Comparison of ENCODE assay signal across 13 mouse cellular contexts in genomic region chr11:43470118-43470517, GRCm38 (mm10). TPM values are rescaled to one million over a fixed set of nuclear protein-coding genes. Genes with fewer than 3 reads are reported as not detected.
A peak's percentile ranks its signal among the peaks of the same experiment; 100 is the strongest.
DNase-seq lines count a peak whose midpoint lies in the region; ATAC-seq and TF ChIP-seq lines count a peak whose summit lies in the region.
"Had no signal": no experiment of that assay in that cellular context is flagged by ENCODE, and none has a peak within 500 bp of the region (broad histone marks: within the 10 kb centered on the region; RNA-seq: fewer than 3 reads in every experiment).

No protein-coding gene starts in this region.

- H3K9me3 ChIP-seq in intestine, embryonic 14.5 days (ENCODE audit: control insufficient read depth, low read length), result no peaks in the 10 kb centered on the region
- no peaks in the 10 kb centered on the region for H3K9me3 ChIP-seq in lung, postnatal 0 days (ENCODE audit: low read length)
- H3K9me3 ChIP-seq in hindbrain, embryonic 14.5 days (ENCODE audit: control insufficient read depth, low read length), result no peaks in the 10 kb centered on the region
- H3K9me3 ChIP-seq in hindbrain, embryonic 10.5 days, result no peaks in the 10 kb centered on the region

- H3K4me3 ChIP-seq in gastrocnemius, adult 2 months, result no peak overlapping the region
- H3K4me3 ChIP-seq in intestine, embryonic 14.5 days (ENCODE audit: low read depth, low read length), result no peak overlapping the region
- no peak overlapping the region for H3K4me3 ChIP-seq in lung, postnatal 0 days (ENCODE audit: low read depth, low read length)
- H3K4me3 ChIP-seq in hindbrain, embryonic 14.5 days (replicated peaks; ENCODE audit: low read length), result no peak overlapping the region
- no peak overlapping the region for H3K4me3 ChIP-seq in hindbrain, embryonic 10.5 days
- H3K4me3 ChIP-seq: layer of hippocampus, adult 2 months had no signal

- DNase-seq in gastrocnemius, adult 2 months, result no peak
- no peak for DNase-seq in gastrocnemius, adult 8-10 months (ENCODE audit: low spot score in 2 of 2)
- DNase-seq in adipocyte (ENCODE audit: low spot score), result peak; percentile 35
- peak; percentile 39 for DNase-seq in intestine, embryonic 14.5 days (ENCODE audit: low spot score)
- peak; percentile 82 for DNase-seq in lung, postnatal 0 days (ENCODE audit: low spot score)
- no peak for DNase-seq in hindbrain, embryonic 14.5 days (ENCODE audit: low spot score)
- no peak for DNase-seq in hindbrain, embryonic 10.5 days (ENCODE audit: low spot score)
- DNase-seq: adrenal gland, adult 2 months; cerebellum, postnatal 25 days; midbrain, embryonic 14.5 days had no signal

- H3K36me3 ChIP-seq in intestine, embryonic 14.5 days (ENCODE audit: control insufficient read depth, insufficient read depth, low read length), result no peaks in the 10 kb centered on the region
- no peaks in the 10 kb centered on the region for H3K36me3 ChIP-seq in lung, postnatal 0 days (ENCODE audit: insufficient read depth, low read length)
- no peaks in the 10 kb centered on the region for H3K36me3 ChIP-seq in hindbrain, embryonic 14.5 days (replicated peaks; ENCODE audit: control insufficient read depth, insufficient read depth)
- no peaks in the 10 kb centered on the region for H3K36me3 ChIP-seq in hindbrain, embryonic 10.5 days

- H3K4me1 ChIP-seq in intestine, embryonic 14.5 days (replicated peaks; ENCODE audit: control insufficient read depth, insufficient read depth, low read length), result peaks cover 3% of the 10 kb centered on the region
- peaks cover 6% of the 10 kb centered on the region; the same call in 1 of the 2 replicates for H3K4me1 ChIP-seq in lung, postnatal 0 days (ENCODE audit: insufficient read depth, low read depth, low read length)
- peaks cover 8% of the 10 kb centered on the region; the same call in 1 of the 2 replicates for H3K4me1 ChIP-seq in hindbrain, embryonic 14.5 days (replicated peaks; ENCODE audit: control insufficient read depth, insufficient read depth, low read length)
- peaks cover 18% of the 10 kb centered on the region for H3K4me1 ChIP-seq in hindbrain, embryonic 10.5 days (replicated peaks)

- no peak overlapping the region for H3K9ac ChIP-seq in intestine, embryonic 14.5 days (ENCODE audit: low read length)
- no peak overlapping the region for H3K9ac ChIP-seq in lung, postnatal 0 days (replicated peaks; ENCODE audit: low read depth)
- no peak overlapping the region for H3K9ac ChIP-seq in hindbrain, embryonic 14.5 days

- H3K4me2 ChIP-seq in intestine, embryonic 14.5 days (ENCODE audit: low read length), result no peak overlapping the region
- H3K4me2 ChIP-seq in lung, postnatal 0 days (replicated peaks; ENCODE audit: low read depth, low read length), result no peak overlapping the region
- H3K4me2 ChIP-seq in hindbrain, embryonic 14.5 days (replicated peaks), result no peak overlapping the region

- ATAC-seq in intestine, embryonic 14.5 days (replicated peaks; ENCODE audit: low FRiP score, low TSS enrichment, low read depth), result no peak
- ATAC-seq in lung, postnatal 0 days, result peak; percentile 50
- ATAC-seq in hindbrain, embryonic 14.5 days (ENCODE audit: low FRiP score), result no peak
- no peak for ATAC-seq in CD4-positive, CD25-positive, alpha-beta regulatory T cell, adult 4 months

- TF ChIP-seq EP300 in lung, postnatal 0 days (IDR thresholded peaks at IDR 0.05), result 0 out of 2 replicates have a peak, but pooled peaks have one; percentile 37

- WGBS in intestine, embryonic 14.5 days, result 29% methylated on average over 5 of the region's 5 CpGs
- 10% methylated on average over 5 of the region's 5 CpGs for WGBS in lung, postnatal 0 days
- WGBS in hindbrain, embryonic 14.5 days, result 71% methylated on average over 5 of the region's 5 CpGs
- WGBS in hindbrain, embryonic 10.5 days, result 66% methylated on average over 5 of the region's 5 CpGs

- no peaks in the 10 kb centered on the region for H3K27me3 ChIP-seq in intestine, embryonic 14.5 days (replicated peaks; ENCODE audit: control insufficient read depth, insufficient read depth, low read length)
- H3K27me3 ChIP-seq in lung, postnatal 0 days (replicated peaks; ENCODE audit: insufficient read depth, low read length), result no peaks in the 10 kb centered on the region
- peaks cover 5% of the 10 kb centered on the region; the same call in 1 of the 2 replicates for H3K27me3 ChIP-seq in hindbrain, embryonic 14.5 days (ENCODE audit: control insufficient read depth, insufficient read depth, low read length)
- H3K27me3 ChIP-seq in hindbrain, embryonic 10.5 days (ENCODE audit: insufficient read depth, poor library complexity, severe bottlenecking), result peaks cover 14% of the 10 kb centered on the region

- intact Hi-C loops in gastrocnemius, adult 2 months (cut with DNase I), result no loop called here

- no peak for TF ChIP-seq CTCF in gastrocnemius, adult 2 months (IDR thresholded peaks at IDR 0.05)
- TF ChIP-seq CTCF in lung, postnatal 0 days (IDR thresholded peaks at IDR 0.05), result no peak

- peak overlapping the region; percentile 74 for H3K27ac ChIP-seq in gastrocnemius, adult 2 months
- peak overlapping the region; percentile 40 for H3K27ac ChIP-seq in intestine, embryonic 14.5 days (ENCODE audit: low read depth)
- peak overlapping the region; percentile 16; the same call in 1 of the 2 replicates for H3K27ac ChIP-seq in lung, postnatal 0 days (ENCODE audit: low read length)
- H3K27ac ChIP-seq in hindbrain, embryonic 14.5 days, result no peak overlapping the region
- H3K27ac ChIP-seq in hindbrain, embryonic 10.5 days, result no peak overlapping the region
- H3K27ac ChIP-seq: layer of hippocampus, adult 2 months had no signal

RNA-seq across cellular contexts. Expression of gene C1qtnf2, which starts 4.0 kb away (rescaled TPM):
- 1 to 10 TPM; 1.8 to 3.6 TPM for total RNA-seq in gastrocnemius, adult 2 months (2021)
- total RNA-seq in gastrocnemius, adult 8-10 months (2022), result 1 to 10 TPM; 1.2 to 2.1 (median 1.8) TPM
- 5.0 and 5.9 TPM in 2 replicates for polyA plus RNA-seq in intestine, embryonic 14.5 days (2014; fragmentation: Nextera tagmentation; extraction: Ambion mirVana)
- polyA plus RNA-seq in lung, postnatal 0 days (2015; fragmentation: Nextera tagmentation; extraction: Ambion mirVana), result 9.2 and 10.2 TPM in 2 replicates
- polyA plus RNA-seq in hindbrain, embryonic 14.5 days (2014; fragmentation: Nextera tagmentation; extraction: Ambion mirVana), result 11.8 and 13.5 TPM in 2 replicates
- polyA plus RNA-seq in CD4-positive, CD25-positive, alpha-beta regulatory T cell, adult 4 months (2017; shearing (Covaris generic)), result not detected
- 1.1 and 1.3 TPM in 2 replicates for polyA plus RNA-seq in hindbrain, embryonic 10.5 days (2016; fragmentation: Nextera tagmentation; extraction: Ambion mirVana)
- total RNA-seq: granulocyte monocyte progenitor cell, adult 5-6 weeks had no signal

RNA-seq across cellular contexts. Expression of gene Slu7, which starts 36.6 kb away (rescaled TPM):
- total RNA-seq in gastrocnemius, adult 2 months (2021), result 10 to 100 TPM; 33.1 to 35.7 TPM
- total RNA-seq in gastrocnemius, adult 8-10 months (2022), result 10 to 100 TPM; 29.9 to 33.9 (median 32.3) TPM
- 45.0 and 55.6 TPM in 2 replicates for polyA plus RNA-seq in intestine, embryonic 14.5 days (2014; fragmentation: Nextera tagmentation; extraction: Ambion mirVana)
- 52.8 and 56.0 TPM in 2 replicates for polyA plus RNA-seq in lung, postnatal 0 days (2015; fragmentation: Nextera tagmentation; extraction: Ambion mirVana)
- 55.2 and 57.0 TPM in 2 replicates for polyA plus RNA-seq in hindbrain, embryonic 14.5 days (2014; fragmentation: Nextera tagmentation; extraction: Ambion mirVana)
- polyA plus RNA-seq in CD4-positive, CD25-positive, alpha-beta regulatory T cell, adult 4 months (2017; shearing (Covaris generic)), result 100 to 1,000 TPM; 103 to 115 TPM
- 53.5 and 54.6 TPM in 2 replicates for polyA plus RNA-seq in hindbrain, embryonic 10.5 days (2016; fragmentation: Nextera tagmentation; extraction: Ambion mirVana)

RNA-seq across cellular contexts. Expression of gene Pttg1, which starts 44.1 kb away (rescaled TPM):
- 10 to 100 TPM; 45.0 to 60.9 TPM for total RNA-seq in gastrocnemius, adult 2 months (2021)
- 10 to 100 TPM; 43.0 to 53.8 (median 47.2) TPM for total RNA-seq in gastrocnemius, adult 8-10 months (2022)
- polyA plus RNA-seq in intestine, embryonic 14.5 days (2014; fragmentation: Nextera tagmentation; extraction: Ambion mirVana), result 67.1 and 70.7 TPM in 2 replicates
- polyA plus RNA-seq in lung, postnatal 0 days (2015; fragmentation: Nextera tagmentation; extraction: Ambion mirVana), result 124 and 130 TPM in 2 replicates
- 44.9 and 53.0 TPM in 2 replicates for polyA plus RNA-seq in hindbrain, embryonic 14.5 days (2014; fragmentation: Nextera tagmentation; extraction: Ambion mirVana)
- 100 to 1,000 TPM; 183 to 195 TPM for polyA plus RNA-seq in CD4-positive, CD25-positive, alpha-beta regulatory T cell, adult 4 months (2017; shearing (Covaris generic))
- polyA plus RNA-seq in hindbrain, embryonic 10.5 days (2016; fragmentation: Nextera tagmentation; extraction: Ambion mirVana), result 115 and 124 TPM in 2 replicates

RNA-seq across cellular contexts. Expression of gene Ccnjl, which starts 58.5 kb away (rescaled TPM):
- under 1 TPM in 1 of 2 experiments, not detected in 1; 0.33 TPM for total RNA-seq in gastrocnemius, adult 2 months (2021)
- under 1 TPM in 1 of 4 experiments, not detected in 3; 0.12 TPM for total RNA-seq in gastrocnemius, adult 8-10 months (2022)
- 23.7 and 25.8 TPM in 2 replicates for polyA plus RNA-seq in intestine, embryonic 14.5 days (2014; fragmentation: Nextera tagmentation; extraction: Ambion mirVana)
- polyA plus RNA-seq in lung, postnatal 0 days (2015; fragmentation: Nextera tagmentation; extraction: Ambion mirVana), result 6.5 and 9.4 TPM in 2 replicates
- polyA plus RNA-seq in hindbrain, embryonic 14.5 days (2014; fragmentation: Nextera tagmentation; extraction: Ambion mirVana), result 10.9 and 11.9 TPM in 2 replicates
- polyA plus RNA-seq in CD4-positive, CD25-positive, alpha-beta regulatory T cell, adult 4 months (2017; shearing (Covaris generic)), result under 1 TPM in 1 of 2 experiments, not detected in 1; 0.24 TPM
- 37.4 and 45.5 TPM in 2 replicates for polyA plus RNA-seq in hindbrain, embryonic 10.5 days (2016; fragmentation: Nextera tagmentation; extraction: Ambion mirVana)
- total RNA-seq: granulocyte monocyte progenitor cell, adult 5-6 weeks had no signal

Comparison
In these comparisons a context has a peak if more than half of its experiments do, and no peak if none do; other contexts are left out.
1. DNase-seq: peak in adipocyte (single experiment), intestine, embryonic 14.5 days (single experiment) and lung, postnatal 0 days (single experiment); none in gastrocnemius, adult 2 months (single experiment), gastrocnemius, adult 8-10 months (0 of 2), hindbrain, embryonic 14.5 days (single experiment) and hindbrain, embryonic 10.5 days (single experiment).
2. H3K27ac ChIP-seq: peak in gastrocnemius, adult 2 months (single experiment), intestine, embryonic 14.5 days (single experiment) and lung, postnatal 0 days (single experiment); none in hindbrain, embryonic 14.5 days (single experiment) and hindbrain, embryonic 10.5 days (single experiment).